Mouse (Mus musculus): ENCODE results near the gene Irf5.

DNA sequence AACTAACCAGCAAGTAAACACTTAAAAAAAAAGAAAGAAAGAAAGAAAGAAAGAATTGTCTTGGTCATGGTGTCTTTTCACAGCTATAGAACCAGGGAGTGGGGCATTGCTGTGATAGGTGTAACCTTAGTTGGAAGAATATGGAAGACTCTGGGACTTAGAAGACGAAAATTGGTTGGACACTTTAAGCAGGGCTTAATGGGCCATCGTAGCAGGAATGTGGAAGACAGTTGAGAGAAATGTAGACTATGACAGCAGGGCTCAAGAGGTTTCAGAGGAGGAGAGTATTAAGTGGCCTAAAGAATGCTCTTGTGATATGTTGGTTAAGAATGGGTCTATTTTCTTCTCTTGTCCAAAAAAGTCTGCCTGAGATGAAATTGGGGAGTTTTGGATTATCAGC, 19.2 kb downstream of the Irf5 start:
- TF ChIP-seq CTCF (IDR thresholded peaks at IDR 0.05) (no peak), EP300 (IDR thresholded peaks at IDR 0.05) (no peak)
